Mouse (Mus musculus) hindbrain, embryonic 14.5 days (tissue): ENCODE data around the gene Hspa12a. TPM values are rescaled to one million over a fixed set of nuclear protein-coding genes. Genes with fewer than 3 reads are reported as not detected.

Experiments used
- ATAC-seq: fragments of 200-750 bp; cut with Nextera tagmentation; 2 replicates; pipeline ENCODE4 v1.8.0; 2017; ENCODE audit warnings: moderate number of reproducible peaks, mild to moderate bottlenecking, moderate TSS enrichment, moderate library complexity; ENCODE audit not compliant: low FRiP score
- DNase-seq: peaks from one replicate; pipeline ENCODE4 v3.0.0-alpha.2; 2015; ENCODE audit warnings: low spot score
- H3K27ac ChIP-seq: fragments of 300-500 bp; sonication (generic); 2 replicates; pipeline ENCODE4 v1.5.1; 2014; ENCODE audit warnings: mild to moderate bottlenecking, moderate library complexity
- H3K27me3 ChIP-seq: fragments of 300-500 bp; sonication (generic); 2 replicates; pipeline ENCODE4 v1.6.1; 2014; ENCODE audit warnings: mild to moderate bottlenecking, low read length, mixed read lengths; ENCODE audit not compliant: control insufficient read depth, insufficient read depth
- H3K36me3 ChIP-seq: fragments of 300-500 bp; sonication (generic); replicated peaks from 2 replicates; pipeline ENCODE4 v1.6.1; 2014; ENCODE audit not compliant: control insufficient read depth, insufficient read depth
- H3K4me1 ChIP-seq: fragments of 300-500 bp; sonication (generic); replicated peaks from 2 replicates; pipeline ENCODE4 v1.6.1; 2014; ENCODE audit warnings: antibody characterized with exemption, low read length, mixed read lengths; ENCODE audit not compliant: control insufficient read depth, insufficient read depth
- H3K4me2 ChIP-seq: fragments of 300-500 bp; sonication (generic); replicated peaks from 2 replicates; pipeline ENCODE4 v1.6.1; 2014; ENCODE audit warnings: mild to moderate bottlenecking, moderate library complexity
- H3K4me3 ChIP-seq: fragments of 300-500 bp; sonication (generic); replicated peaks from 2 replicates; pipeline ENCODE4 v1.5.1; 2014; ENCODE audit warnings: mild to moderate bottlenecking, low read length
- H3K9ac ChIP-seq: fragments of 300-500 bp; sonication (generic); 2 replicates; pipeline ENCODE4 v1.6.1; 2014
- H3K9me3 ChIP-seq: fragments of 300-500 bp; sonication (generic); 2 replicates; pipeline ENCODE4 v1.6.1; 2016; ENCODE audit warnings: low read length; ENCODE audit not compliant: control insufficient read depth
- WGBS: fragments of 180-500 bp; shearing (Covaris S2); extraction: QIAGEN DNeasy Blood & Tissue Kit; methylation state at CpG from one replicate; pipeline ENCODE4 v1.1.7; 2014; 5-methylcytosine and 5-hydroxymethylcytosine counted together
- polyA plus RNA-seq: library from polyadenylated mRNA; unstranded; fragments of >200 nt; fragmentation: Nextera tagmentation; extraction: Ambion mirVana; gene quantifications from 2 replicates; pipeline ENCODE4 v1.2.1, GENCODE M21; 2014

Hspa12a gene
- polyA plus RNA-seq, 1 experiment from 2014 or later: 40.5 TPM

DNA sequence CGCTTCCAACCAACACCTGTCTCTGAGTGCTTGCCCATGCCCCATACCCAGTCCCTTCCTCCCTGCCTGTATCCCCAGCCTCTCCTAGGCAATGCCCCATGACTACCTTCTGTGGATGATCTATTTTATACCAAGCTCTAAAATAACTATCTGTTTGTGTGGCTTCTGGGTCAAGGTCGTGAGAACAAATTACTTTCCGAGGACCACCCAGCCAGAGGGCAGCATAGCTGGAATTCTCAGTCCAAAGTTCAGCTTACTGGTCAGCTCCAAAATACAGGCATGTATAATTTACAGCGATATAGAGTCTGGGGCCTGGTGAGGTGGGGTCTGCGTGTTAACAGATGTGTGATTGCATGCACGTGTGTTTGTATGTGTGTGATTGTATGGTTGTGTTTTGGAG is 71.6 kb downstream of the Hspa12a start:
- Histone ChIP-seq H3K9ac (no peak overlapping the region), H3K9me3 (no peaks in the 10 kb centered on the region), H3K36me3 (no peaks in the 10 kb centered on the region), H3K27me3 (no peaks in the 10 kb centered on the region; the same call in 1 of the 2 replicates), H3K27ac (no peak overlapping the region), H3K4me1 (no peaks in the 10 kb centered on the region), H3K4me3 (no peak overlapping the region), H3K4me2 (no peak overlapping the region)
- no peak for ATAC-seq
- WGBS: 85% methylated on average over 6 of the region's 6 CpGs
- DNase-seq: no peak

DNA sequence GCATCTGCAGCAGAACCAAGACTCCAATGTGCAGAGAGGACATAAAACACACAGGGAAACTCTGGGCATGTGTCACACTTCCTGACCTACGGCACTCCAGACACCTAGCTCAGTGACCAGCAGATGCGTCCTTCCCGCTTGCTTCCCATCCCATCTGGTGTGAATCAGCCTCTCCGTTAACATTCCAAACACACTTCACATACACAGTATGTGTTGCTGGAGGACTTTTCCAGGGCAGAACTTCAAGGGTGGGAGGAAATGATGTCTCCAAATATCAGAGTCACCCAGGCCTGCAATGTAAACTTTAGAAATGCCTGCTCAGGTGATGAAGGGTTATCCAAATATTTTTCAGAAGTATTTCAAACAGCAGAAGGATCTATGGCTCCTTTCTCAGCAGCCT is 76.8 kb downstream of the Hspa12a start:
- no peaks in the 10 kb centered on the region for H3K27me3 ChIP-seq
- no peak overlapping the region for H3K4me2 ChIP-seq
- H3K36me3 ChIP-seq: no peaks in the 10 kb centered on the region
- DNase-seq: no peak
- no peak overlapping the region for H3K9ac ChIP-seq
- H3K4me1 ChIP-seq: no peaks in the 10 kb centered on the region
- no peak overlapping the region for H3K4me3 ChIP-seq
- no peak for ATAC-seq
- WGBS: 96% methylated on average over 4 of the region's 4 CpGs
- no peaks in the 10 kb centered on the region for H3K9me3 ChIP-seq
- H3K27ac ChIP-seq: no peak overlapping the region

DNA sequence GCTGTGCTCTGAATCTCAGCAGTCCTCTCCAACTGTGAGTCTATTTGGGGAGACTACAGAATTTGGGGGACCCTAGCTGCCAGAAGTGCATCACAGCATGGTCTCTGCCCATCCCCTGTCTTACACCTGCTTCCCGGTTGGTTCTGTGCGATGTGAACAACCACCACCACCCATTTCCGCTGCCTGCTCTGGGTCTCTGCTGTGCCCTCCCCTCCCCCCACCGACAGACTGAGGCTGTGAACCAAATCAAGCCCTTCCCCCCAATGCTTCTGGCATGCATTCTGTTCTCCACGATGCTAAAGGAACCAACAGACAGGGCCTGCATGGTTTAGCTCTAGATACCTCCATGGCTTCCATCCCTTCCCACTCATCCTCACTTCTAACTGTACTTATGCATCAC is 78.2 kb downstream of the Hspa12a start:
- Histone ChIP-seq H3K4me1 (peaks cover 3% of the 10 kb centered on the region; the same call in 1 of the 2 replicates), H3K9ac (no peak overlapping the region), H3K27ac (no peak overlapping the region), H3K9me3 (no peaks in the 10 kb centered on the region), H3K36me3 (no peaks in the 10 kb centered on the region), H3K4me3 (no peak overlapping the region), H3K27me3 (no peaks in the 10 kb centered on the region), H3K4me2 (no peak overlapping the region)
- ATAC-seq (no peak), DNase-seq (no peak)
- WGBS: 39% methylated on average over 5 of the region's 5 CpGs

DNA sequence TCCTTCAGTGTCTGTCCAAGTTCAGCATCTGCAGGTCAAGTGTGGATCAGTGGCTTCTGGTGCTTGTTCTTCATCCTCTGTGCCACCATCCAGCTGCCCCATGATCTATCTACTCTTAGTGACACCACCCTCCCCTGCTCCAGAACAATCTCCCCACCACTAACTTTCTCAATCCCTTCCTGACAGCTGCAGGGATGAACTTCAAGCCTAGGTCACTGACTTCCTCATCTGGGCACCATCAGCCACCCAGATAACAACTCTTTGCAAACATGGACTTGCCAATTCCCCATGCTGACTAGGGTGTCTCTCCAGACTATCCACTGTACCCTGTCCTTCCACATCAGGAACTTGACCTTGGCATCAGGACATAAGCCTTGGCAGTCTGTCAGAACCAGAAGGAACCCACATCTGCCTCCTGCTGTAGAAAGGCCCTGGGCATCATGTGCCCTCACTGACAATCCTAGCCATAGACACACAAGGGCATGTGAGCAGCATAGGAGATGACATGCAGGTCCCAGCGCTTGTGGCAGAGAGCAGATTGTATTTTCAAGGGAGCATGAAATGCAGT is 79.4 kb downstream of the Hspa12a start:
- Histone ChIP-seq H3K9ac (no peak overlapping the region), H3K4me3 (no peak overlapping the region), H3K9me3 (no peaks in the 10 kb centered on the region), H3K27ac (no peak overlapping the region), H3K4me2 (no peak overlapping the region), H3K4me1 (peaks cover 14% of the 10 kb centered on the region; the same call in 1 of the 2 replicates), H3K36me3 (no peaks in the 10 kb centered on the region), H3K27me3 (no peaks in the 10 kb centered on the region)
- 92% methylated on average over 1 of the region's 1 CpGs for WGBS
- ATAC-seq (no peak), DNase-seq (no peak)

DNA sequence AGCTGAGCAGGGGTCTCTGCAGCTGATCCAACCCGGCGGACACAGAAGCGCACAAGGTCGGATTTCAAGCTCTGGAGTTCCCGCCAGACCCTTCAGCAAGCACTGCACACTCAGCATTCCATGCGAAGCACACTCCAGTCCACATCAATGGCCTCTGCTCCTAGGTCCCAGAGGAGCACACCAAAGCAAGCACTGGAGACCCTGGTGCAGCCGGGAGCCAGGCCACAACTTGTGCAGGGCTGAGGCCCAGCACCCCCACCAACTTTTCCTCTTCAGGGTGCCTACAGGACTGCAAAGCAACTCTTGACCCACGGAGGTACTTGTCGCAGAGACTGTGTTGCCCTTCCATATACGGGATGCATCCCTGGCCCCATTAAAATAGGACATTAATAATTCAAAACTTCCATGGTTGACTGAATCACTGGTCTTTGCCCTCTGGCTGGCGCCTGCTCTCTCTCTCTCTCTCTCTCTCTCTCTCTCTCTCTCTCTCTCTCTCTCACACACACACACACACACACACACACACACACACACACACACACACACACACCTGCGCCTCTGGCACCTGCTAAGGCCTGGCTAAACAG is 82.2 kb downstream of the Hspa12a start:
- peaks cover 16% of the 10 kb centered on the region; the same call in 1 of the 2 replicates for H3K4me1 ChIP-seq
- WGBS: 11% methylated on average over 12 of the region's 12 CpGs
- no peaks in the 10 kb centered on the region for H3K36me3 ChIP-seq
- H3K4me3 ChIP-seq: peak overlapping the region; percentile 72
- H3K27me3 ChIP-seq: no peaks in the 10 kb centered on the region
- ATAC-seq (no peak), DNase-seq (no peak)
- peak overlapping the region; percentile 86; the same call in 1 of the 2 replicates for H3K9ac ChIP-seq
- no peaks in the 10 kb centered on the region for H3K9me3 ChIP-seq
- peak overlapping the region; percentile 73; the same call in 1 of the 2 replicates for H3K27ac ChIP-seq
- H3K4me2 ChIP-seq: peak overlapping the region; percentile 88

DNA sequence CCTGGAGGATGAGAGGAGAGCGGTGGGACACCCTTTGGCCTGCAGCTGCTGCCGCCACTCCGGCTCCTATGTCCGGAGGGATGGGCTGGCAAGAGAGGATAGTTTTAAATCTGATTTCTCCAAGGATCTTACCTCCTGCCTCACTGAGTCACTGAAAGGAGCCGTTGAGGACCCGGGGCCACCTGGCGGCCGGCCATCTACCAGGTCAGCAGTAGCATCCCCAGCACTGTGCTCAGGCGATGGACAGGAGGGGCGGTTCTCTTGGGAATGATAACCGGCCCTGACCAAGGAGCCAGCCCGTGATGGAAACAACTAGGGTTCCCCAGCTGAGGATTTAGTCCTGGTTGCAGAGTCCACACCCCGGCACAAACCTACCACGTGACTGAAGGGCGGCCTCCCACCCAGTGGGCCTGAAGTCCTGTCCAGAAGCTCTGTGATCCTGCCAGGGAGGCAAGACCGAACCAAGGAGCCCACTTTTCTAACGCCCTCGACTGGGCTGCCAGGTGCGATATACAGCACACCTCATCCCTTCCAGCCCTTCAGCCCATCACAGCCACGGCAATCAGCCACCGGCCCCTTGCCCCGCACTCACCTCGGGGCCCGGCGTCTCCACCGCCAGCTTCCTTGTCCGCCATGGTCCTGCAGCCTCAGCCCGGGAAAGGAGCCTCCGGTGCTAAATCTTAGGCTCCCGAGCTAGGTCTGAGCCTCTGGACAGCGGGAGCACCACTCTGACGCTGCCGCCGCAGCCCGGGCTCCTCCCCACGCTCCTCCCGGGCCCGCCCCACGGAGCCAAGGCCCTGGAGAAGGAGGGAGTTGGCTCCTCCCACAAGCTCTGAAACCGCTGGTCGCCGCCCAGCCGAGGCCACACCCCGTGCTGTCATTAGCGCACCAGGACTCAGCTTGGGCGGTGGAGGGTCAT is 82.9 kb downstream of the Hspa12a start:
- peak; percentile 84 for ATAC-seq
- H3K27ac ChIP-seq: peak overlapping the region; percentile 73
- no peaks in the 10 kb centered on the region for H3K9me3 ChIP-seq
- H3K27me3 ChIP-seq: no peaks in the 10 kb centered on the region
- under 1% methylated on average over 45 of the region's 46 CpGs for WGBS
- peak overlapping the region; percentile 86 for H3K9ac ChIP-seq
- H3K4me3 ChIP-seq: peak overlapping the region; percentile 72
- DNase-seq: peak; percentile 76
- peak overlapping the region; percentile 88 for H3K4me2 ChIP-seq
- H3K4me1 ChIP-seq: peaks cover 17% of the 10 kb centered on the region; the same call in 1 of the 2 replicates
- H3K36me3 ChIP-seq: no peaks in the 10 kb centered on the region

DNA sequence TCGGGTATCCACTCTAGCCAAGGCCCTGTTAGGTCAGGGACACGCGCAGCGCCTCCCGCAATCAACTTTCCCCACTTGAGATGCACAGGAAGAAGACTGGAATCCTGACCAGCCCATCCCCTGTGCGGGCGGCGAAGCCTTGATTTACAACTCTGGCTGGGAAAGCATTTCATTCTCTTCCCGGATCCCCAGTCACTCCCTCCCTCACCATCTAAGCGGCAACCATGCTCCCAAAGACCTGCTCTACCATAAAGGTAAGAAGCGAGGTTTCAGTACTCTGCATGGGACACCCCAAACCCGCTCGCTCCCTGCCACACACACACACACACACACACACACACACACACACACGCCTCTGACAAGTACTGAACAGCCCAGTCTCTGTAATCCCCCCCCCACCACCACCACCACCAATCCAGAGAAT is 83.6 kb downstream of the Hspa12a start:
- Histone ChIP-seq H3K4me3 (peak overlapping the region; percentile 72), H3K9ac (peak overlapping the region; percentile 86), H3K36me3 (no peaks in the 10 kb centered on the region), H3K27ac (peak overlapping the region; percentile 73), H3K9me3 (no peaks in the 10 kb centered on the region), H3K4me2 (peak overlapping the region; percentile 88), H3K27me3 (no peaks in the 10 kb centered on the region), H3K4me1 (peaks cover 17% of the 10 kb centered on the region; the same call in 1 of the 2 replicates)
- peak; percentile 34 for DNase-seq
- peak; percentile 46; the same call in 1 of the 2 replicates for ATAC-seq
- WGBS: 5% methylated on average over 14 of the region's 14 CpGs

DNA sequence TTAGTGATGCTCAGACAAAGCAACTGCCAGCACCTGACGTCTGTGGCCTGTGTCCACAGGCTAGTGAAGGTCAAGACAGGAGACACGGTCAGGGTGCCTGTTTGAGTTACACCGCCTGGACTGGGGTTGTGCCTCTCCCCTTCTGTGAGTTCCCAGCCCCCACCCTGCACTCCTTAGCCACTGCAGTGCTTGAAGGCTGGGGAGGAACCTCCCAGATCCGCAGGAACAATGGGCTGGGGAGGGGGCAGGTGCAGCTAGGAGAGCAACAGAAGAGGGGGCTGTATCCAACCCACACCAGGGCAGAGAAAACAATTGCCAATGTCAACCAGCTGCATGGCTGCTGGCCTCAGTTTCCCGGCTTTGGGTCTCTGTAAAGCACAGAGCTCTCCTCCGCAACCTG is 84.1 kb downstream of the Hspa12a start:
- H3K27me3 ChIP-seq: no peaks in the 10 kb centered on the region
- peaks cover 17% of the 10 kb centered on the region; the same call in 1 of the 2 replicates for H3K4me1 ChIP-seq
- H3K4me3 ChIP-seq: peak overlapping the region; percentile 72
- H3K36me3 ChIP-seq: no peaks in the 10 kb centered on the region
- DNase-seq: no peak
- 5% methylated on average over 6 of the region's 6 CpGs for WGBS
- peak overlapping the region; percentile 88 for H3K4me2 ChIP-seq
- peak overlapping the region; percentile 86 for H3K9ac ChIP-seq
- peak overlapping the region; percentile 73 for H3K27ac ChIP-seq
- ATAC-seq: 0 out of 2 replicates have a peak, but pooled peaks have one; percentile 29
- no peaks in the 10 kb centered on the region for H3K9me3 ChIP-seq
